Mouse (Mus musculus): ENCODE data around the gene Bud23.
"Not testable (repeated sequence)": the region's sequence is repeated elsewhere in the genome, so short reads cannot be mapped to it uniquely, and the experiment has no call there.

Gene Bud23

DNA sequence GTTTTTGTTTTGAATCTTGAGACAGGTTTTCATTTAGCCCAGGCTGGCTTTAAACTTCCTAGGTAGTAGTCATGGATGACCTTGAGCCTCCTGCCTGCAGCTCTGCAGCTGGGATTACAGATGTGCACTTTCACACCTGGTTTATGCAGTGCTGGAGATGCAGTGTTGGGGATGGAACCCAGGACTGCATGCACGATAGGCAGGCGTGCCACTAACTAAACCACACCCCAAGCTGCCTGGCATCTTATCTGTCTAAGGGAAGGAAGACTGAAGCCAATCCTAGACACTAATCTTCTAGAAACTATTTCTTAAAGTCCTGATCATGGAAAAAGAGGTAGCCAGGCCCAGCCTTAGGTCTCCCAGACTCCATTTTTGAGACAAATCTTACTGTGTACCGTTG, 5.7 kb upstream of the Bud23 start:
- no peak for DNase-seq

DNA sequence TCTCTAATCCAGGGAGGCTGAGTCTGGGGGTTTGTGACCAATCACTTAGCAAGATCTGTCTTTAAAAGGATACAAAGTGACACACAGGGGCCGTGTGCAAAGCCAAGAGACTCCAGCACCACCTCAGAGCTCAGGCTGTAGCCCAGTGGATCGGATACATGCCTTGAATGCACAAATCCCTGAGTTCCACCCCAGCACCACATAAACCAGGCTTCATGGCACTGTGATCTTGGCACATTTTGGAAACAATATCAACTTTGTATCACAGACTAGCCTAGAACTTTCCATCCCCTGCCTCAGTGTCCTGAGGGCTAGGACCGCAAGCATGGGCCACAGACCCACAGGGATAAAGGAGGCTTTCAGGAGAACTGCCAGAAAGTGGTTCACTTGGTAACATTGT, 1.2 kb upstream of the Bud23 start:
- DNase-seq: no peak

DNA sequence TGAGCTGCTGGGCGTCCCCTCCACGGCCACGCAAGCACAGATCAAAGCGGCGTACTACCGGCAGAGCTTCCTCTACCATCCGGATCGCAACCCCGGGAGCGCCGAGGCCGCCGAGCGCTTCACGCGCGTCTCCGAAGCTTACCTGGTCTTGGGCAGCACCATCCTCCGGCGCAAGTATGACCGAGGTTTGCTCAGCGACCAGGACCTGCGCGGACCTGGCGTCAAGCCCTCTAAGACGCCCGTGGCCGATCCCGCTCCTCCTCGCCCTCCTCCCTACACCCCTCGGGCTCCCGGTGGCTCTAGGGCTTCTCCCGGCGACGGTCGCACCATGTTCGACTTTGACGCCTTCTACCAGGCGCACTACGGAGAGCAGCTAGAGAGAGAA, 385 bp downstream of the Bud23 start:
- no peak for DNase-seq

DNA sequence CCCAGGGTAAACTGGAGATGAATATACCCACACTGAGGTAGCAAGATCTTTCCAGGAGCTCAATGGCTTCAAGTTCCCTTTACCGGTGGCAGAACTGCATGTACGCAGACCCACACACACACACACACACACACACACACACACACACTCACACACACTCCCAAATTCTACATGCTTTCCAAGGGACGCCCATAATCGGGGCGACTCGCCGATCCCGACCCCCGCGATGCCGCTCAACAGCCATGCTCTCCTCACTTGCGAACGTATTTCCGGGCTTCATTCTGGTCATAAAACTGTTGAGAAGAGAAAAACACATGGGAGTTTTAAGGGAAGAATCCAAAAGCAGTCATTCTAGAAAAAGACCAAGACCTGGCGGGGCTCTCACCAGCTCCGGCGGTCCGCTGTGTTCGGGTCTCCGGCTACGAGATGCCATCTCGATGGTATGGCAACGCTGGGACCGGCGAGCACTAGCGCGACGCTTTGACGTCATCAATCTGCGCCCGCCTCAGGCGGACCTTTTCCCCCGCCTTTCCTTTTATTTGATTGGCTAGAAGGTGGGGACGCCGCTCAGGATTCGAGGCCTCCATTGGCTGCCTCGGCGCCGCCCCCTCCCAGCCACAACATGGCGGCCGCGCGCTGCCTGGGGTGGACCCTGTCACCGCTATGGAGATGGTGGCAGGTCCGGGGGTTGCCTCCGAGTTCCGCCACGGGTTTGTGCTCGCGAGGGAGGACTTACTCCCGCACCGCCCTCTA, 954 bp downstream of the Bud23 start, which contains the start of gene Dnajc30:
Gene Dnajc30 (plus strand): TSS at position 574 of the 753 bp plus-strand sequence.
- DNase-seq: peak; percentile 96 to 97

DNA sequence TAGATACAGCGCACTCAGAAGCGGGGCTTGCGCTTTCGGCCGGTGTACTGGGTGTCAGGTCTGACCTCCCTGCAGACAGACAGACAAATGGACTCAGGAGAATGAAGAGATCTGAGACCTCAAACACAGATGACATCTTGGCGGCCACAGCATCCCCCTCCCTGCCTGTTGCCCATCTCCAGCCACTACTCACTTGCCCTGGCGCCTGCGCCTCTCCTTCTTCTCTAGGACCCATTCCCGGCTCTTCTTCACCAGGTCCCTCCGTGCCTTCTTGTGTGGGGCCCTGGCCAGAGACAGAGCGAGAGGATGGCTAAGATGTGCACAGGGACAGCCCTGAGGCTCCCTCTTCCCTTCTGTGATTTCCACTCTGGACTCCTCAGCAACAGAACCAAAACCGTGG, 11.4 kb downstream of the Bud23 start:
- DNase-seq: no peak

DNA sequence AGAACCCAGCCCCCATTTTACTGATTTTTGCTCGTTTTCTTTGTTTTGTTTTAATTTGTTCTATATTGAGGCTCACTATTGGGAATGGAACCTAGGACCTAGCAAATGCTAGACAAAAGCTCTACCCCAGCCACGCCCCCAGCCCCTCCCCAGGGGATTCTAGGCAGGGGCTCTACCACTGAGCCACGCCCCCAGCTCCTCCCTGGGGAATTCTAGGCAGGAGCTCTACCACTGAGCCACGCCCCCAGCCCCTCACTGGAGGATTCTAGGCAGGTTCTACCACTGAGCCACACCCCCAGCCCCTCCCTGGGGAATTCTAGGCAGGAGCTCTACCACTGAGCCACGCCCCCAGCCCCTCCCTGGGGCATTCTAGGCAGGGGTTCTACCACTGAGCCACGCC, 15.5 kb downstream of the Bud23 start:
- DNase-seq: not testable (repeated sequence)

DNA sequence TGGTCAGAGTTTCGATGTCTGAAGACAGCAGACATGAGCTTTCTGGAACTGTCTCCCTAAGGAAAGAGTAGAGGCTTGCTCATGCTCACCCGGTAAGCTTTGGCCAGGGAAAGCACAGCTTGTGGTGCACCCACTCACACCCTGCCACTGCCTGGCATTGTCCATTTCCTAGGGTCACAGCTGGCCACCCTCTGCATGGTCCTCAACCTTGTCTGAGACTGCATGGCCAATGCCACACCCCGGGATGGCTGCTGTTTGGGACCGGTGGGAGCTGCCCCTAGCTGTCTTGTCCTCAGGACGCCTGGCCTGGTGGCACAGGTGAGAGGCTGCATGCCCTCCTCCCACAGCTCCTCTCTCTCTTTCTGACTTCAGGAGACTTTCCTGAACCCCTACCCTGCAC, 16.2 kb downstream of the Bud23 start:
- DNase-seq: no peak

DNA sequence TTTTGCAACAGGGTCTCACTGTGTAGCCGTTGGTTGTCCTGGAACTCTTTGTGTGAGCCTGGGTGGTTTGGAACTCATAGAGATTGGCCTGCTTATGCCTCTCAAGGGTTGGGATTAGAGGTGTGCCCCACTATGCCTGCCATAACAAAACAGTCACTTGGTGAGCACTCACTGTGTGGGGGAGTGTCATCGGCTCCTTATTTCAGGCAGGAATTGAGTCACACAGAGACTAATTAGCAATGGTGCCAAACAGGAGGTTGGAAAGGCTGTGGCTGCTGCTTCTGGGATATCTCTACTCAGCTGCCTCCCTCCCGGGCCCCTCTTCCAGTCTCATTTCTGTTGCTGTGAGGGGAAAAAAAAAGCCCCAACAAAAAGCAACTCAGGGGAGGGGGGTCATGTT, 20.2 kb downstream of the Bud23 start:
- no peak for DNase-seq

DNA sequence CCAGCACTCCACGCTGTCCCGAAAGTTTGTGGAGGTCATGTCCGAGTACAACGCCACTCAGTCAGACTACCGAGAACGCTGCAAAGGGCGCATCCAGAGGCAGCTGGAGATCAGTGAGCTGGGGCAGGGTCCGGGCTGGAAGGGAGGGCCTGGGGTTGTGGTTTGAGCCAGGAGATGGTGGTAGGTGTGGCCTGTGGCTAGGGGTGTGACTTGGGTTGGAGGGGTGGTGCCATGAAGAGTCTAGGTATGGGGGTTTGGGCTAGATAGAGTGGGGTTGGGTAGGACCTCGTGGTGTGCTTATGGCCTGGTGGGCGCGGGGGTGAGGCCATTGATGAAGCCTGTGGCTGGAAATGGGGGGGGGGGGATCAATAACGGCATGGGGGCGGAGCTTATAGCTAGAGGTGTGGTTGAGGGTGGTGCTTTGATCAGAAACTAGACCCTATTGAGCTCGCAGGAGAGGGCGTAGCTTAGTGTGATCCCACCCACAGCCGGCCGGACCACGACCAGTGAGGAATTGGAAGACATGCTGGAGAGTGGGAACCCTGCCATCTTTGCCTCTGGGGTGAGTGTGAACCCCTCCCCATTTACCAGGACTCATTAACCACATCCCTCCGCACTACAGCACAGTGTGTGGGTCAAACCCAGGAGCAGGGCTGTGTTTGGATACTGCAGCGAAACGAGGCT, 22.5 kb downstream of the Bud23 start:
- DNase-seq: no peak

DNA sequence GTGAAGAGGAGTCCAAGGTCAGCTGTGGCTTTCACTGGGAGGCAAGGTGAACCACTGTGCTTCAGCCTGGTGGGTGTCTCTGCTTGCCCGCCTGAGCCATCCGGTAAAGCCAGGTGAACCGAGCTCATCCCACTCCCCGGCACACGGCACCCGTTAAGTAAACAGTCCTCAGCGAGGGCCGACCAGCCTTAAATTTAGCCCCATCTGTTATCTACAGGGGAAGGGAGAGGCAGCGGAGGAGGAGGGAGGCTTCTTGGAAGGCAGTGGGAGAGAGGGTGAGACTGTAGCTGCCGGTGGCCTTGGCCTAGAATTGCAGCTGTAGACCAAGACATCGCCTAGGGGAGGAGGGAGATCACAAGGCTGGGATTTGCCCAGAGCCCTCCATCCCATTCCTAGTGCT, 24.0 kb downstream of the Bud23 start:
- DNase-seq: no peak

DNA sequence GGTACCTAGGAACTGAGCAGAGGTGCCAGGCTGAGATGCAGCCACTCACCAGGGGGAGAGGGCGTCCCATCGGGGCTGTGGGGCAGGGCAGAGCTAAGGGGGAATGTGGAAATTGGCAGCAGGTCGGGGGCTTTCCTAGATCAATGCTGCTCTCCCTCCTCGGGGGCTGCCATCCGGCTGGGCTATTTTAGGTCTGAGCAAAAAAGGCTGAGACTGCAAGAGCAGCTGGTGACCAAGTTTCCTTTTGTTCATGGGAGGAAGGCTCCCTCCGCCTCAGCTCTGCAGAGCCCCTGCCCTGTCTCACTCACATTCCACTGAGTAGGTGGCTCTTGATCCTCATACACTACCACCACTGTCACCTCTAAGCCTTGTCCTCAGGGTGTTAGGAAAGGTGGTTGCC, 24.7 kb downstream of the Bud23 start:
- no peak for DNase-seq

DNA sequence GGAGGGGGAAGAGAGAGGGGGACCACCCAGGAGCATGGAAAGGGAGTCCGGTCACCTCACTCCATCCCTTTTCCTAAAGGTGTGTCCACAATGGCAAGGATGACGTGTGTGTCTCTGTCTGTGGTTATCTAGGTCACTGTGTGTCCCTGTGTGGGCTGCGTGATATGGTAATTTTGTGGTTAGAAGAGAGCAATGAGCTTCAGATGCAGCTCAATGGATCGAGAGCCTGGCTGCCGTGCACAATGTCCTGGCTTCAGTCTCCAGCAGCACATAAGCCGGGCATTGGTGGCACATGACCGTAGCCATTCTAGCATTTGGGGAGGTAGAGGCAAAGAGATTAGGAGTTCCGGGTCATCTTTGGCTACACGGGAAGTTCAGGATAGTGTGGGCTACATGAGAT, 25.2 kb downstream of the Bud23 start:
- no peak for DNase-seq

DNA sequence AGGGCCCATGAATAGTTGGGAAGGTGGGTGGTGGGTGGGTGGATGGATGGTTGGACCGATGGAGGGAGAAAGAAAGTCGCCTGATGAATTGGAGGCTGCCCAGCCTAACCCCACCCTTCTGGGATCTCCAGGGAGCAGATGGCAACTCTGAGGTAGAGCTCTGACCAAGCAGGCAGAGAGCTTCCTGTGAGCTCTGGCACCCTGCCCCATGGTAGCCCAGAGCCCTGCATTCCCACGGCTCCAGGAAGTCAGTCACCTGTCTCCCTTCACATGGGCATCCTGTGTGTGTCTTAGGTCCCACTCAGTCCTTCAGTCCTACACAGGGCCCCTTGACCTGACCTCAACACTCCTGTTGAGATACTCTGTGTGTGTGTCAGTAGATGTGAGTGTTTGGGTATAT, 26.8 kb downstream of the Bud23 start:
- DNase-seq: no peak

DNA sequence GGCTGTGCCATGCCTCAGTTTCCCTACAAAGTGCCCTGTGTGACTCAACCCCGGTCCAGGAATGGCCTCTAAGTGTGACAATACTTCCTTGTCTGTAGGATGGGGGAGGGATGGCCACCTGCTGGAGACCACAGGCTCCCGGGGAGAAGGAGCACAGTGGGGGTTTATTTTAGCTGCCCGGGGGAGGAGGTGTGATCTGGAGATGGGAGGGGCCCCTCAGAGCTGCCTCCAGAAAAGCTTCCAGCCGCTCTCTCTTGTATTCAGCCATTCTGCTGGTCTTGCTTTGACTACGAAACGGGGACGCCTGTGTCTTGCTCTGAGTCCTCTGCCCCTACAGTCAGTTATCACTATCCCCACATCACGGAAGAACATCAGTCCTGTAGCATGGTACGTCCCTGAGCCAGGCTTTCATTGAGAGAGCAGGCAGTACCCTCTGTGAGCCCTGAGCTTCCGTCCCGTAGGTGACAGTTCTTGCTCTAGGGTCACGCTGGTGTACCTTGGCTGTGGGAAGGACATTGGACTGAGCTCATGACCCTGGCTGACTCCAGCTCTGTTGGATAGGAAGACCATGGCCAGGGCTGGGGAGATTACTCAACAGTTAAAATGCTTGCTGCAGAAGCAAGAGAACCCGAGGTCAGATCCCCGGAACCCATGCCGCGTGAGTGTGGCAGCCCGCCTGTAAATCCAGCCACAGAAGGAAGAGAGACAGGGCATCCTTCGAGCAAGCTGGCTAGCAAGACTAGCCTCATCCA, 29.0 kb downstream of the Bud23 start:
- no peak for DNase-seq

DNA sequence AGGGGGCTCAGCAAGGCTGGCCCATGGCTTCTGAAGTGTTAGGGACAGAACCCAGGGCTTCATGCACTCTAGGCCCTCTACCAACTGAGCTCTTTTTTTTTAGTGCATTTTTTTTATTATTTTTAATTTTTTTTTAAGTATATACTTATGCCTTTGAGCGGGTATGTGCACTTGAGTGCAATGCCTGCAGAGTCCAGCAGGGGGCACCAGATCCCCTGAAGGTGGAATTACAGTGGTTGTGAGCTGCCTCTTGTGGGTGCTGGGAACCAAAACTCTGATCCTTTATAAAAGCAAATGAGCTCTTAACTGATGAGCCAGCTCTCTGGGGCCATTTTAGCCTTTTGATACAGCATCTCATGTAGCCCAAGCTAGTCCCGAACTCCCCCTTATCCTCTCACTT, 30.2 kb downstream of the Bud23 start:
- DNase-seq: peak; percentile 31 to 34

DNA sequence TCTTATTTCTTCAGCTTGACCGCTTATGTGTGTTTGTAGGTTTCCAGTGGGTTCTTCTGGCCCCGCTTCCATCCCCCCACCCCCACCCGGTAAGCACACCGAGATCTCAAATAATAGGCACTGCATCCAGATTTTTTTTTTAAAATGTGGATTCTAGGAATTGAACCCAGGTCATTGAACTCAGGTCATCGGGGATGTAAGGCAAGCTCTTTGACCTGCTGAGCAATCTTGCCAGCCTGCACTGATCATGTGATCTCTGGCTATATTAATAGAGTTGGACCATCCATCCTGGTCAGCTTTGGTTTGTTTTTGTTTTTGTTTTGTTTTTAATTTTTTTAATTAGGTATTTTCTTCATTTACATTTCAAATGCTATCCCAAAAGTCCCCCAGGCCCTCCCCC, 32.2 kb downstream of the Bud23 start:
- DNase-seq: no peak

DNA sequence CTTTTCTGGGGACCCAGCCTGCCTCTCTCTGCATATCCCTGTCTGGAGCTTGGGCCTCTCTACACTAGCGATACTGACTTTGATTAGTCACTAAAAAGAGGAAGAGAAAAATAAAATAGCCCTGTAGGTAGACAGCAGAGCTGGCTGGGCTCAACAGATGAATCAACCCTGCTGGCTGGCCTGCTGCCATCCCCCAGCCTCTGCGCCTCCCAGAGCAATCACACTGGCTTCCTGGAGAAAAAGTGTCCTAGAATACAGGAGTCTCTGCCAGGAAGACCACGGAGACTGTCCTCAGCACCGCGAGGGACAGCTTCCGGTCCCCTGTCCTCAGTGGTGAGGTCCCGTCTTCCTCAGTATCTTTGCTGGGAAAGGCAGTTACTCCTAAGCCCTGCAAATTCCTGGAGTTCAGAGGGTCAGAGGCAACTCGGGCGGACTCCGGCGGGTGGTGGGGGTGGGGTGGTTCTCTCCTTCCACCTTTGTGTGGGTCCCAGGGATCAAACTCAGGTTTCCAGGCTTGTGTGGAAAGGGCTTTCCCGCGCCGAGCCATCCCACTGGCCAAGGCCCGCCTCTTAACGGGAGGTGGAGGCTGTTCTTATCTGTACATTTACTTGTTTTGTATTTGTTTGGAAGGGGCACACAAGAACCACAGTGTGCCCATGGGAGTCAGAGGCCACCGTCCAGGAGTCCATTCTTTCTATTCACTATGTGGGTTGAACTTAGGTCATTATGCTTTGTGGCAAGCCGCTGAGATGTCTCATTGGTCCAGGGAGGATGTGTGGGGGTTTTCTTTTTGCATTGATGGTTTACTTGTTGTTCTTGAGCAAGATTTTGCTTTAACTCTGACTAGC, 35.5 kb downstream of the Bud23 start:
- no peak for DNase-seq

DNA sequence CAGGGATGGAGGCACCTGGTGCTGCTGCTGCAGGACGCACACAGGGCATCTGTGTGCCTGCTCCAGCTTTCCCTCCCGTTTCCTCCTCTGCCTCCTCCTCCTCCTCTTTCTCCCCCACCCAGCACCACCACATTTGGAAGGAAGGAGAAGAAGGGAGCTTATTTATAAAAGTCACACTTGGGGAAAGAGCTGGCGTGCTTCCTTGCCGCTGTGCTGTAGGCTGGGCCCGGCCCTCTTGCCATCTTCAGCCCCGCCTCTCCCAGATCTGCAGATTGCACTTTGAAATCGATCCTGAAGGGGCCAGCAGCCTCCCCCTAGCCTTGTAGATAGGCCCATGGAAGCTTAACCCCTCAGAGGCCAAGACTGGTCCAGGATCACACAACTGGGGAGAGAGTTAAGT, 38.9 kb downstream of the Bud23 start:
- DNase-seq: no peak

DNA sequence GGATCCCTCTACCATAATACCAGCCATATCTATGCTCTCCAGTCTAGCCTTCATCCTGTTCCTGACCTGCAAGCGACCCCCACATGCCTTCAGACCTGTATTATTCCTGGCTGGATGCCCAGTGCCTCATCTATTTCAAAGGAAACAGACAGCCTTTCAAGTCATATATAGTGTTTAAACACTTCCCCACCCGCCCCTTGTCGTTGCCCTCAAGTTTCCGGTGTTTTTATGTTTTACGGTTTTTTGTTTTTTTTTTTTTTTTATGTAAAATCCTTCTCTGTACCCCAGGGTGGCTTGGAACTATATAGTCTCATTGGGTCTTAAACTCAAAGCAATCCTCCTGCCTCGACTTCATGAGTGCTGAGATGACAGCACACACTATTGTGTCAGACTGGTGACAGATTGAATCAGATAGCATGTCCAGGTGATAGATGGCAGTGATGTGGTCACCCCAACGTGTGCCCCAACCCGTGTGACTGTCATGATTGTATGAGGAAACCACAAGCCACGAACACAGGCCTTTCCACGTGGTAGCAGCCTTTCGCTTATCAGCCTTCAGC, 40.0 kb downstream of the Bud23 start:
- peak in 1 of 2 experiments; percentile 24 for DNase-seq

DNA sequence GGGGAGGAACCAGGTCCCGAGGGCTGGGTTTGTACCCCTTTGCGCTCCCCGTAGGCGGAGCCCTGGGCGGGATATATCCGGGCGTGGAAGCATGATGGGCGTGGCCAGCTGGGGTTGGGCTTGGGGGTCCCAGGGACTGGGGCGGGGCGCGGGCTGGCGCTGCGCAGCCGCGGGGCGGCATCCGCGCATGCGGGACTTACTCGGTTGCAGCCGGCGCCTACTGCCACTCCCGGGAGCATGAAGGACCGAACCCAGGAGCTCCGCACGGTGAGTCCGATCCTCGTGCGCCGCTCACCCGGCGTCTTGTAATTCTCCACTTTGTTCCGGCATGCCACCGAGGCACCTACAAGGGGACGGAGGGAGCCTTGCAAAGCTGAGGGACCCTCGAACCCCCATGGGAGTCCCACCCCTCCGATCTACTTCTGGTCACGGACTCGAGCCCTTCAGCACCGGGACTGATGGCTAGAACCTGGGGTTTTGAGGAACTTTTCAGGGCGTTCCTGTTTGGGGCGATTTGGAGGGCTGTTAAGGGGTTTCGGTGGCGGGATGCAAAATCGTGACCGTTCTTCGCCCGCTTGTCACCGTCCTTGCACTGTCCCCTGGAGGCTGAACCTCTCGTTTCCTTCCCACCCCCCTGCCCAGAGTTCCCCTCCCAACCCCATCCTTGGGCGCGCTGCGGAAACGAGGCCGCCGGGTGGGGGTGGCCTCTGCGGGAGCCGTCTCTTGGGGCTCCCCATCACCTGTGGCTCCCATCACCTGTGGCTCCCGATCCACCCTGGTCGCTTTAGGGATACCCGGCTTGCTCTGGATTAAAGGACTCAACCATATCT, 41.2 kb downstream of the Bud23 start, which contains the start of gene Stx1a:
Gene Stx1a (plus strand): TSS at position 139 of the 830 bp plus-strand sequence.
- peak; percentile 58 to 66 for DNase-seq

DNA sequence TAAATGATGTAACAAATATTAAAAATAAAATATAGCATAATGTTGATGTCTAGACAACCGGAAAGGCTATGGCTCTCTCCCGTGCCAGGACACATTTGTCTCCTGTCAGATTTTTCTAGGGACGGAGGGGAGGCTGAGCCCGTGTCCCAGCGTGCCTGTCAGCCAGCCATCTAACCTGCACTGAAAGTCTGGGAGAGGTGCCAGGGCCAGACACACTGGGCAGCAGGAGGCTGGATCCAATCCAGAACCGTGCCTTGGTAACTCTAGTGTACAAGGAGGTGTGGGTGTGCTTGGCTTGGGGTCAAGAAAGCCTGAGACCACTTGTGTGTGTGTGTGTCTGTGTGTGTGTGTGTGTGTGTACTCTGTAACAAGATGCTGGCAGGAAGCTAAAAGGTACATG, 42.9 kb downstream of the Bud23 start:
- DNase-seq: no peak
